Mouse (Mus musculus) kidney, adult 18-20 months (tissue): ENCODE data around the gene A630095N17Rik.
A peak's percentile ranks its signal among the peaks of the same experiment; 100 is the strongest.
"Not testable (repeated sequence)": the region's sequence is repeated elsewhere in the genome, so short reads cannot be mapped to it uniquely, and the experiment has no call there.

Experiments used
- DNase-seq: peaks from one replicate; pipeline ENCODE4 v3.0.0; 2021

Gene A630095N17Rik

GRCm38 (mm10) chr1:75239591-75239990 lies 7.7 kb upstream of the A630095N17Rik start:
- DNase-seq: no peak

GRCm38 (mm10) chr1:75236117-75237050 lies 4.5 kb upstream of the A630095N17Rik start, which contains the start of gene Dnajb2:
Dnajb2 (plus strand) TSS chr1:75236406.
- DNase-seq: peak; percentile 92

- peak; percentile 74 for DNase-seq
These were observed 2.7 kb upstream of the A630095N17Rik start for GRCm38 (mm10) chr1:75234606-75235005.

- DNase-seq: not testable (repeated sequence)
These were observed 587 bp upstream of the A630095N17Rik start for GRCm38 (mm10) chr1:75232489-75232888.

GRCm38 (mm10) chr1:75231224-75231623 lies 678 bp downstream of the A630095N17Rik start:
- no peak for DNase-seq

GRCm38 (mm10) chr1:75230335-75230994 lies 1.4 kb downstream of the A630095N17Rik start:
- DNase-seq: no peak

DNA sequence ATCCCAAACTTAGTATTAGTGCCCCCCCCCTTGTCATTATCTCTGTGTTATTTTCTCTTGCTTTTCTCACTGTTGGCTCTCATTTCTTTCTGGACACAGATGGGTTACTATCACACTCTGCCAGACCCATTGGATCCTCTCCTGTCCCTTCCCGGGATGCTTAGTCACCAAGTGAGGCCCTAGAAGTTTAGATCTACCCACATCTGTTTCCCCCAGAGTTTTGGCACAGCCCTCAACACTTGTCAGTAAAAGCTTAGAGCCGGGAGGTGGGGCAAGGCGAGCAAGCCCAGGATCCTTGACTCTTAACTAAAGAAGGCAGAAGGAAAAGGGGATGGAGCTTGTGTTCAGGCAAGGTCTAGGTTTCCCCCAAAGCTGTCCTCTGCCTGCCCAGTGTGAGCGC lies 2.7 kb downstream of the A630095N17Rik start:
- DNase-seq: no peak

DNA sequence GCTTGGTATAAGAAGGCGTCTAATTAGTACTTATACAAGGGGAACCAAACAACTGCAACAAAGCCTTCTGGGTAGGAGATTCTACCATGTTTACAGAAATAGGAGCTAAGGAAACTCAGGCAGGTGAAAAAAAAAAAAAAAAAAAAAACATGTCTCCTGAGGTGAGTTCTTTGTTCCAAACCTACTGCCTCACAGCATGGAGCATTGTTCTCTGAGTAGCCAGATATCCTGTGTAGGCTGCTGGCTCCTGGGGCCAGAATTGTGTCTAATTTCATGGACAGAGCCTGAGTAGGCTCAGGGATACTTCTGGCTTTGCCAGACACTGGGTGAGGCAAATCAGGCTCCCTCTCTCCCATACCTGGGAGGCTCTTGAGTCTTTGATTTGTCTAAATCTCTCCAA lies 4.2 kb downstream of the A630095N17Rik start:
- DNase-seq: no peak

- DNase-seq: no peak
These were observed 5.8 kb downstream of the A630095N17Rik start for GRCm38 (mm10) chr1:75226138-75226537.

DNA sequence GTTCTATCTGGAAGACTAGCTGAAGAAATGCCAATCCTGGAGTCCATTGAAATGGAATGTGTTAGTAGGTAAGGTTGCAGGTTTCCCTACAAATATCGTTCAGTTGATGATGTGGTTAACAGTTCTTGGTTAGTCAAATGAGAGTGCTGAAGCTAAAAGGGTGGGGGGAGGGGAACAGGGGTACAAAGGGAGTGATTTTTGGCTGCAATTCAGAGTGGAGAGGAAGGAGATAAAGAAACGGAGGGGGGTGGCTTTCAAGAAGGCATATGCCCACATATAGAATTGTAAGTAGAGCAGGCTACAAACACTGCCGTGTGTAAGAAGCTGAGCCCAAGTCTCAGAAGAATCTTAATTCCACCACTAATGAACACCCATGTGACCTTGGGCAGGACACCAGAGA lies 6.4 kb downstream of the A630095N17Rik start:
- no peak for DNase-seq

DNA sequence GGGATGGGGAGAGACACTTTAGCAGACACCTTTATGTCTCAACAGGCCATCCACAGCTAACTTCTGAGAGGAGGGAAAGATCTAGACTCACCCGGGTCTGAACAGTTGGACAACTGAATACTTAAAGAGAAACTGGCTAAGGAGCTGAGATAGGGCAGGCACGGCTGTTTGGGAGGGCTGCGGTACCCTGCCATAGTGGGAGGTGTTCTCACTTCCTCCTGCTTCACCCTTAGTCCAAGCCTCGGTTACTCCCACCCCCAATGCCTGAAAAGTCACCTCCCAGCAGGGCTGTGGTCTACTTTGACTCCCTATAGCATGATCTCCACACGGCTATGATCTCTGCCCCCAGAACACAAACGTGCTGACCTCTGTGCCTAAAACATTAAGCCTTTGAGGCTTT lies 8.4 kb downstream of the A630095N17Rik start:
- DNase-seq: no peak

- no peak for DNase-seq
These were observed 9.0 kb downstream of the A630095N17Rik start for GRCm38 (mm10) chr1:75222926-75223325.

DNA sequence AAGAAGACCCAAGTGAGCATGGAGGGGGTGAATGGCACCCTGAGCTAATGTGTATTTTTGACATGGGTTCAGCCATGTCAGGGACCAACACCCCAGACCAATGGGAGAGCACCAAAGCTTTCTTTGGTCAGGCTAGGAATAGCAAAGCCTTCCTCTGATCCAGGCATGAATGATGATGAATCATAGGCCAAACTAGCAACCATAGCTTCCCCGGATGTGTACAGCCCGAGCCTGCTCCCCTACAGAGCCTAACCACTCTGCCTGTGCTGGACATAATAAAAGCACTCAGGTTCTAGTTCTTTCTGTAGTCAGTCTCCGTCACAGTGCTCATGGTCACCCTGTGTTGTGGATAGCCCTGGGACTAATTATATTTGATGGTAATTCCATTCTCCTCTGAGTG lies 10.4 kb downstream of the A630095N17Rik start:
- no peak for DNase-seq

GRCm38 (mm10) chr1:75219531-75219930 lies 12.4 kb downstream of the A630095N17Rik start, which contains the start of gene Tuba4a:
Tuba4a (minus strand) TSS chr1:75219865.
- DNase-seq: no peak

GRCm38 (mm10) chr1:75219078-75219477 lies 12.8 kb downstream of the A630095N17Rik start:
- peak; percentile 97 for DNase-seq

- peak; percentile 62 for DNase-seq
These were observed 13.5 kb downstream of the A630095N17Rik start for GRCm38 (mm10) chr1:75218227-75219001.

- DNase-seq: no peak
These were observed 14.0 kb downstream of the A630095N17Rik start for GRCm38 (mm10) chr1:75217893-75218226.

- peak; percentile 57 for DNase-seq
These were observed 14.9 kb downstream of the A630095N17Rik start for GRCm38 (mm10) chr1:75216797-75217585.

- DNase-seq: no peak
These were observed 16.1 kb downstream of the A630095N17Rik start for GRCm38 (mm10) chr1:75215785-75216184.

GRCm38 (mm10) chr1:75214886-75215285 lies 17.0 kb downstream of the A630095N17Rik start:
- DNase-seq: peak; percentile 84

- peak; percentile 86 for DNase-seq
These were observed 17.5 kb downstream of the A630095N17Rik start for GRCm38 (mm10) chr1:75214442-75214841.

DNA sequence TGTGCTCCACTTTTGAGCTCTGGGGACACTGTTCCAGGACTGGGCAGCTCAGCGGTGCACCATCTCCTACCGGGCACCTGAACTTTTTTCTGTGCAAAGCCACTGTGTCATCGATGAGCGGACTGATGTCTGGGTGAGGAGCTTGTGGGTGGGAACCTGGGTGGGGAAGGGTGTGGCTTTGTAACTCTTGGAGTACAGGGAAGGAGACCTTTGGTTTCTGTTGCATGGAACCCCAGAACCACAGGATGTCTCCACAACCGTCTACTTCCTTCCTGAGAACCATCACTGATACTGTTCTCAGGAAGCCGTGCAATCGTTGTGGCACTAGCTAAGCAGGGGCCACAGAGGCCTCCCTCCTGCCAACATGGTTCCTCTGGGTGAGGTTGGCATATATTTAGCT lies 18.8 kb downstream of the A630095N17Rik start:
- no peak for DNase-seq
